Mouse (Mus musculus) heart, adult 9 months (tissue): ENCODE data around the gene Tek.

Source experiments
- DNase-seq, 2 experiments: peaks; one replicate each; pipeline ENCODE4 v3.0.0; 2022; ENCODE audit warnings: low spot score in 2 of 2

Tek gene

GRCm38 (mm10) chr4:94803187-94803586, 64.1 kb downstream of the Tek start:
- DNase-seq: peak; percentile 66 to 80

DNA sequence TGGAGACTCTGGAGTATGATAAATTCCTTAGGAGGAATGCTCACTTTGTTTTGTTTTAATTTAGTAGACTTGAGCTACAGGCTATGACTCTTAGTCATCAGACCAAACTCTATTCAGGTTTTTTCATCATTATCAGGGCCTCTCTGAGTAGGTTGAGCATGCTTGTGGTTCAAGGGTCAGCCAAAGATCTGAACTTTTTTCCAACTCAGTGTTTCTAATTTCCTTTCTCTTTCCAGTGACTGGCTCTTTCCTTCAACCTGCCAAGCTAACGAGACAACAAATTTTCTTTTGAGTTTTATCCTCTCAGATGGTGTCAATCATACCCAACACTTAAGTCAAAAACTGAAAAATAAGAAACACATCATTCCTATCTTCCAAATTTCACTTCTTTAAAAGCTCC, 71.5 kb downstream of the Tek start:
- no peak for DNase-seq

- DNase-seq: peak; percentile 50 to 57
Measured at GRCm38 (mm10) chr4:94826891-94827290, 87.8 kb downstream of the Tek start.

GRCm38 (mm10) chr4:94827429-94827828, 88.3 kb downstream of the Tek start:
- no peak for DNase-seq

- DNase-seq: peak; percentile 53 to 85
Measured at GRCm38 (mm10) chr4:94829924-94830386, 90.9 kb downstream of the Tek start.

- DNase-seq: no peak
Measured at GRCm38 (mm10) chr4:94837061-94837460, 98.0 kb downstream of the Tek start.

DNA sequence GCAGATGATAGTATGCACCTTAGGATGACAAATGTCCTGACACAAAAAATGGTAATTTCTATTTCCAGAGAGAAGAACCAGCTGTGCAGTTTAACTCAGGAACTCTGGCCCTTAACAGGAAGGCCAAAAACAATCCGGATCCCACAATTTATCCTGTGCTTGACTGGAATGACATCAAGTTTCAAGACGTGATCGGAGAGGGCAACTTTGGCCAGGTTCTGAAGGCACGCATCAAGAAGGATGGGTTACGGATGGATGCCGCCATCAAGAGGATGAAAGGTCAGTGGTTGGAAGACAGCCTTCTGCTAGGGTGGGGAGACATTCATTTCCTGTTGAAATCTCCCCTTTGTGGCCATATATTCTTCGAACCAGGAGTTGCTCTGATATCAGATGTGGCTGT, 114.2 kb downstream of the Tek start:
- no peak for DNase-seq

- no peak for DNase-seq
Measured at GRCm38 (mm10) chr4:94854270-94854669, 115.2 kb downstream of the Tek start.

DNA sequence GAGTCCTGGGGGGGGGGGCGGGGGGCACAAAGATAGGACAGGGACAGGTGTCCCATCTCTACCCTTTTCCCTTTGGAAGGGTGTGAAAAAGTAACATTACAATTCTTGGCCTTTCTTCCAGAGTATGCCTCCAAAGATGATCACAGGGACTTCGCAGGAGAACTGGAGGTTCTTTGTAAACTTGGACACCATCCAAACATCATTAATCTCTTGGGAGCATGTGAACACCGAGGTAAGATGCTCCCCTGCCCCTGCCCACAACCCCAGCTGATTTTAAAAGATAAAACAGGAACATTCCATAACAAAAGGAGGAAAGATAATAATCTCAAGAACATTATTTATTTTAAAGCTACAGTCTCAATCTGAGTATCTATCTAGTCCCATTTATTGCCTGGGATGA, 116.1 kb downstream of the Tek start:
- no peak for DNase-seq

- peak in 1 of 2 experiments; percentile 23 for DNase-seq
Measured at GRCm38 (mm10) chr4:94900744-94901143, 161.7 kb downstream of the Tek start.

DNA sequence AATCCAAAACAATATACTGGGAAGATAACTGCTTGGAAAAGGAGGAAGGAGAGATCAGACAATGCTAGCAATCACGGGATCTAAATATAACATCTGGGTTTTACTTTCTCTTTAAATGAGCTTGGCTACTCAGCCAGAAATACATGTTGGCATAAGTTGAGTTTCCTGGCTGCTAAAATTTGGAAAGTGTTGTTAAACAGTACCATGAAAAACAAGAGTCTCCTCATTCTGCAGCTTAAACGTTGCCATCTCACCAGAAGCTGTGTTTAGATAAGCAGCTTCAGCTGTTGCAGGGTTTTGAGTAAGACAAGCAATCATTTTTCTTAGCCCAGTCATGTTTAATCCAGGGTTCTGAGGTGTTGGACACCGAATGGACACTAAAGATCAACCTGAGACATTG, 162.7 kb downstream of the Tek start:
- no peak for DNase-seq
